Mouse (Mus musculus): ENCODE measurements around the gene Acox3.

DNA sequence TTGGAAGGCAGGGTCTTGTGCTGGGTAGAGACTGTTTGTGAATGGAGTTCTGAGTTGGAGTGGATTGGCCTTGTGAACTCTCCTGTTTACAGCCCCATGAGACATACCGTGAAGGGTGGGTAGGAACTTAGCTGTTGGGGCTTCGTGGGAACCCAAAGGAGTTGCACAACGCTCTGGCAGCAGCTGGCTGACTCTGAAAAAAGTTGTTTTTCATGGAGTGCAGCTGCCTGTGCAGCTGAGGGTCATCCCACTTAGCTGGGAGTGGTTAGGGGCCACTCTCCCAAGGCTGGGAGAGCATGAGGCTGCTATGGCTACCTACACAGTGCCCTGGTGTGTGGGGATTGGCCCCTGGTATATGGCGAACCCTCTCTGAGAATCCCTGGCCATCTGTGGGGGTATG is 64.7 kb downstream of the Acox3 start:
- TF ChIP-seq POLR2A (IDR thresholded peaks at IDR 0.05; ENCODE audit: control insufficient read depth, extremely low read depth, insufficient read depth, low read length, poor library complexity): no peak
- no peak for TF ChIP-seq CTCF (IDR thresholded peaks at IDR 0.05; ENCODE audit: borderline replicate concordance, control insufficient read depth, extremely low read depth, insufficient read depth, low read length, poor library complexity)
